Mouse (Mus musculus): ENCODE measurements around the gene Dctn1. TPM values are rescaled to one million over a fixed set of nuclear protein-coding genes. Genes with fewer than 3 reads are reported as not detected.

Dctn1 gene
- polyA plus RNA-seq, 1 experiment from 2014 or later, result 108 TPM

- Histone ChIP-seq H3K4me3 (peak overlapping the region; percentile 48), H3K27ac (peak overlapping the region; percentile 72), H3K9me3 (replicated peaks) (no peaks in the 10 kb centered on the region), H3K27me3 (ENCODE audit: low read depth, poor library complexity, severe bottlenecking) (no peaks in the 10 kb centered on the region), H3K36me3 (peaks cover 67% of the 10 kb centered on the region), H3K4me1 (peaks cover 27% of the 10 kb centered on the region)
- WGBS, result 10% methylated on average over 25 of the region's 25 CpGs
- peak; percentile 70 for DNase-seq (ENCODE audit: low spot score)
Measured at GRCm38 (mm10) chr6:83185895-83186861, 20.5 kb downstream of the Dctn1 start.

DNA sequence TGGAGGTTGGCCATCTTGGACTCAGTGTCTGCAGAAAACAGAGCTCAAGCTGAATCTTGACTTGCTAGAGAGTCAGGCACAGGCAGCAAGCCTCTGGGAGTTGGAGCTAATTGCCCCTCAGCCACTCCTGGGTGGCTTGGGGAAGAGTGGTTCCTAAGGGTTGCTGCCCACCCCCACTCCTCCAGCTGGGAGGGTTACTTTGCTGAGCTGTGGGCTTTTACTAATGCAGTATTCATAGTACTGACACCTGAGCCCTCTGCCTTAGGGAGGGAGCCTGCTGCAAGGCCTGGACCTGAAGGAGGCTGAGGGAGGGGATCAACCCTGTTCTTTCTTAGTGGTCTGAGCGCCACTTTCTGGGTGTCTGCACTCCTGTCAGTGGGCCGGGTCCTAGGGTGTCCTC lies 21.2 kb downstream of the Dctn1 start:
- H3K27ac ChIP-seq, result peak overlapping the region; percentile 72
- no peak for DNase-seq (ENCODE audit: low spot score)
- H3K4me1 ChIP-seq, result peaks cover 27% of the 10 kb centered on the region
- 71% methylated on average over 2 of the region's 2 CpGs for WGBS
- no peaks in the 10 kb centered on the region for H3K27me3 ChIP-seq (ENCODE audit: low read depth, poor library complexity, severe bottlenecking)
- no peaks in the 10 kb centered on the region for H3K9me3 ChIP-seq (replicated peaks)
- H3K4me3 ChIP-seq, result peak overlapping the region; percentile 48; the same call in 1 of the 2 replicates
- H3K36me3 ChIP-seq, result peaks cover 75% of the 10 kb centered on the region

DNA sequence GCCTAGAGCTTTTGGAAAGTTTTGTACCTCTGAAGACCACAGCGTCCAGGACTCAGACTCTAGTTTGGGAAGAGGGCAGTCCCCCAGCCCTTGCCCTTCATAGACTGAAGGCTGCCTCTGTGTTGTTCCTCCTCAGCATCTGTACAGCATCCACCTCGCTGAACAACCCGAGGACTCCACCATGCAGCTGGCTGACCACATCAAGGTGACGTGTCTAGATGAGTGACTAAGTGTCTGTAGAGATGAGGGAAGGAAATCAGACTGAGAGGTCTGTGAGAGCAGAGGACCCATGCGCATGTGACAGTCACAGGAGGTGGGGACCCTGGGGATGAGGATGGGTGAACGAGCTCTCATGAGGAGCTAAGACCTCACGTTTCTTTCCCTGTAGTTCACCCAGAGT lies 27.9 kb downstream of the Dctn1 start:
- Histone ChIP-seq H3K27me3 (ENCODE audit: low read depth, poor library complexity, severe bottlenecking) (no peaks in the 10 kb centered on the region), H3K27ac (no peak overlapping the region), H3K4me3 (no peak overlapping the region), H3K4me1 (peaks cover 7% of the 10 kb centered on the region; the same call in 1 of the 2 replicates), H3K36me3 (peaks cover 100% of the 10 kb centered on the region), H3K9me3 (replicated peaks) (no peaks in the 10 kb centered on the region)
- no peak for DNase-seq (ENCODE audit: low spot score)
- WGBS, result 90% methylated on average over 7 of the region's 7 CpGs

GRCm38 (mm10) chr6:83197345-83198004 lies 31.8 kb downstream of the Dctn1 start:
- H3K9me3 ChIP-seq (replicated peaks), result no peaks in the 10 kb centered on the region
- H3K36me3 ChIP-seq, result peaks cover 85% of the 10 kb centered on the region
- H3K27me3 ChIP-seq (ENCODE audit: low read depth, poor library complexity, severe bottlenecking), result no peaks in the 10 kb centered on the region
- H3K27ac ChIP-seq, result no peak overlapping the region
- H3K4me1 ChIP-seq, result peaks cover 7% of the 10 kb centered on the region; the same call in 1 of the 2 replicates
- no peak overlapping the region for H3K4me3 ChIP-seq
- WGBS, result 45% methylated on average over 15 of the region's 15 CpGs
- DNase-seq (ENCODE audit: low spot score), result no peak

GRCm38 (mm10) chr6:83203320-83203719 lies 37.6 kb downstream of the Dctn1 start:
- H3K27ac ChIP-seq, result no peak overlapping the region
- no peaks in the 10 kb centered on the region for H3K4me1 ChIP-seq

GRCm38 (mm10) chr6:83205851-83206250 lies 40.1 kb downstream of the Dctn1 start:
- no peak for DNase-seq (ENCODE audit: low spot score)
- 95% methylated on average over 3 of the region's 3 CpGs for WGBS
- H3K27ac ChIP-seq, result no peak overlapping the region
- peaks cover 3% of the 10 kb centered on the region for H3K36me3 ChIP-seq
- H3K27me3 ChIP-seq (ENCODE audit: low read depth, poor library complexity, severe bottlenecking), result no peaks in the 10 kb centered on the region
- no peaks in the 10 kb centered on the region for H3K9me3 ChIP-seq (replicated peaks)
- no peak overlapping the region for H3K4me3 ChIP-seq
- H3K4me1 ChIP-seq, result no peaks in the 10 kb centered on the region

More at GRCm38 (mm10) chr6:83203320-83203719, 37.6 kb downstream of the Dctn1 start:
- 84% methylated on average over 4 of the region's 4 CpGs for WGBS
- no peak for DNase-seq (ENCODE audit: low spot score)
- H3K36me3 ChIP-seq, result peaks cover 26% of the 10 kb centered on the region
- H3K9me3 ChIP-seq (replicated peaks), result no peaks in the 10 kb centered on the region
- H3K27me3 ChIP-seq (ENCODE audit: low read depth, poor library complexity, severe bottlenecking), result no peaks in the 10 kb centered on the region
- no peak overlapping the region for H3K4me3 ChIP-seq

DNA sequence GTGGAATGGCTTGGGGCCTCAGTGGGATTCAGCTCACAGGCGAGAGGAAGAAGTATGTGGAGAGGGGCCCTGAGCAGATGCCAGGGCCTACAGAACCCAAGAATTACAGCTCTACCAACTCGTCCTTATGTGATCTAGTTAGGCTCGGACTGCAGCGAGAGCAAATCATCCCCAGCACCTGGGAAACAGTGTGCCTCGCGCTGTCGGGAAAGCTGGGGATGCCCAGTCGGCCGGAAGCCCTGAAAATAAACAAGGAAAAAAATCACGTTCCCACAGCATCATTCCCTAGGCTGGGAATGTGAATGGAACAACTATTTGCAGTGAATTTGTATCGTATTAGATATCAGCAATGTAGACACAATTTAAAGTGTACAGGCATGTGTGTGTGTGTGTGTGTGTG lies 40.6 kb downstream of the Dctn1 start:
- H3K27ac ChIP-seq, result no peak overlapping the region
- no peak for DNase-seq (ENCODE audit: low spot score)
- no peaks in the 10 kb centered on the region for H3K36me3 ChIP-seq
- WGBS, result 79% methylated on average over 11 of the region's 11 CpGs
- H3K27me3 ChIP-seq (ENCODE audit: low read depth, poor library complexity, severe bottlenecking), result no peaks in the 10 kb centered on the region
- H3K9me3 ChIP-seq (replicated peaks), result no peaks in the 10 kb centered on the region
- peaks cover under 1% of the 10 kb centered on the region; the same call in 1 of the 2 replicates for H3K4me1 ChIP-seq
- no peak overlapping the region for H3K4me3 ChIP-seq

DNA sequence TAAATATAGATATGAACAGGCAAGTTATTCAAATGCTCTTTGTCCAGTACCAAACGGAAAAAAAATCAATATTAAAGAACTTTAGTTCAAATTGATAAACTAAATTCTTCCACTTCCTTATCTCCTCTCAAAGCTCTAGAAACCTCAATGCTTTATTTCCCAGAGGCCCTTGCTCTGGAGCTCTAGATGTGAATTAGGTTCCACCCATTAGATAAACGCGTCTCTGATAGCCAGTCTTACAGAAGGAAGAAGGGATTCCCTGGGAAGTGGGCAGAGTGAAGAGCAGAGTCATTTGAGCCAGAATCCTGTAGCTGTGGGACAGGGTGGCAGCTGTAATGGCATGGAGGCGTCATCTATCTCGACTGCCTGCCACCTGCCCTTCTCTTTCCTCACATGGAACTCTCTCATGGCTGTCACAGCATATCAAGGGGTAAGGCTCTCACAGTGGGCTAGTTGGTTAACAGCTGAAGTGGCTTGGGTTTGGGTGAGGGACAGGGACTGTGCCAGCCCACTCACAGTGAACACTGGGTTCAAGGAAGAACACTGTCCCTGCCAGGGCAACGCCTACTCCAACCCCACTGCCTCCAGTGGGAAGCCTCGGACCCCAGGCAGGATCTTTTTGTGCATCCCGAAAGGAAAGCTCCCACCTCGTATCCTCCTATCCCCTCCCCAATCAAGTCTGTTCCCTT lies 41.8 kb downstream of the Dctn1 start:
- Histone ChIP-seq H3K27ac (no peak overlapping the region), H3K36me3 (no peaks in the 10 kb centered on the region), H3K4me3 (no peak overlapping the region), H3K4me1 (peaks cover 4% of the 10 kb centered on the region; the same call in 1 of the 2 replicates), H3K27me3 (ENCODE audit: low read depth, poor library complexity, severe bottlenecking) (no peaks in the 10 kb centered on the region), H3K9me3 (replicated peaks) (no peaks in the 10 kb centered on the region)
- no peak for DNase-seq (ENCODE audit: low spot score)
- WGBS, result 76% methylated on average over 9 of the region's 9 CpGs

GRCm38 (mm10) chr6:83208050-83208400 lies 42.3 kb downstream of the Dctn1 start:
- Histone ChIP-seq H3K27me3 (ENCODE audit: low read depth, poor library complexity, severe bottlenecking) (no peaks in the 10 kb centered on the region), H3K4me1 (peaks cover 4% of the 10 kb centered on the region; the same call in 1 of the 2 replicates), H3K27ac (no peak overlapping the region), H3K36me3 (no peaks in the 10 kb centered on the region), H3K9me3 (replicated peaks) (no peaks in the 10 kb centered on the region), H3K4me3 (no peak overlapping the region)
- DNase-seq (ENCODE audit: low spot score), result no peak
- 81% methylated on average over 2 of the region's 2 CpGs for WGBS

DNA sequence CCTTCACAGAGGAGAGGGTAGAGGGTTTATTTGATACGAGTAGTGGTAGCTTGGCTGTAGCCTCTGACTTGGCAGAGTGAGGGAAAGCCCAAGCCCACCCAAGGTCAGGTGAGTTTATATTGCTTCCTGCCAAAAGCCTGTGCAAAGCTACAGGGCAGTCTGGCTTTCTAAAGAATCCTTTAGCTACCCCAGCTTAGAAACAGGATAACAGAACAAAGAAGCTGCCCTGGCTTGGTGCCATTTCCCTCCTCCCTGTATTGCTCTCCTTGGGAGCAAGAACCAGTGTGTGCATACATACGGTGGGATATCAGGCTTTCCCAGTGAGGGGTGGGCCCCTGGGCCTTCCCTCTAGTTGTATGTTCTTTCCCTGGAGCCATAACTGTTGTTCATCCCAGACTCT lies 44.8 kb downstream of the Dctn1 start:
- no peaks in the 10 kb centered on the region for H3K36me3 ChIP-seq
- 83% methylated on average over 2 of the region's 2 CpGs for WGBS
- peaks cover 10% of the 10 kb centered on the region for H3K4me1 ChIP-seq
- no peaks in the 10 kb centered on the region for H3K27me3 ChIP-seq (ENCODE audit: low read depth, poor library complexity, severe bottlenecking)
- H3K9me3 ChIP-seq (replicated peaks), result no peaks in the 10 kb centered on the region
- no peak for DNase-seq (ENCODE audit: low spot score)
- H3K27ac ChIP-seq, result no peak overlapping the region
- no peak overlapping the region for H3K4me3 ChIP-seq

- Histone ChIP-seq H3K4me3 (no peak overlapping the region), H3K9me3 (replicated peaks) (no peaks in the 10 kb centered on the region), H3K36me3 (no peaks in the 10 kb centered on the region), H3K27me3 (ENCODE audit: low read depth, poor library complexity, severe bottlenecking) (no peaks in the 10 kb centered on the region), H3K27ac (no peak overlapping the region), H3K4me1 (peaks cover 13% of the 10 kb centered on the region)
- no peak for DNase-seq (ENCODE audit: low spot score)
- whole genome bisulfite sequencing, result 31% methylated on average over 5 of the region's 5 CpGs
Measured at GRCm38 (mm10) chr6:83211526-83211925, 45.8 kb downstream of the Dctn1 start.

DNA sequence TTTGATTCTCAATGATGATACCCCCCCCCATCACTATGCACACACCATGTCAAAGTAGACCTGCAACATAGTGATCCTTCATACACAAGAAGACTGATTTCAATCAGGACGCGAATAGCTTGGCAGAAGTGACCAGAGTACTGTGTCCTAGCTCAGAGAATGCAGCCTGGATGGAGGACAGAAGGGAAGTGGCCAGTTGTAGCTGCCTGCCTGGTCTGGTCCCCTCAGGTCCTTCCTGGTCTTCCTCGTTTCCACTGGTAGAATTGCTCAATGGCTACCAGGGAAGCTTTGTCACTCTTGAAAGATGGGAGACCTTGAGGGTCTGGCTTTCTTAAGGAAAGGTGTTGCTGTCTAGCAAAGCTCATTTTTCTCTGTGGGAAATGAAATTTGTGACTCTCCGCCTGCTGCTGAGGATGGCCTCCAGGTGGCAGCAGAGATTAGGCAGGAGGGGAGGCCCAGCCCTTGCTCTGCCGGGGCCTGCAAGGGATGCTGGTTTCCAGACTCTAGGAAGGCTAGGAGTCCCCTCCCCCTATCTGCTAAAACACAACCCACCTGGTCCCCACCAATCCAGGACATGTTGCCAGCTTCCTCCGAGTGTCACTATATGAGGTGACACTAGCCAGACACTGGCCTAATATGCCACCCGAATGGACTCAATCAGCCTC lies 49.4 kb downstream of the Dctn1 start:
- Histone ChIP-seq H3K4me3 (no peak overlapping the region), H3K36me3 (no peaks in the 10 kb centered on the region), H3K4me1 (peaks cover 13% of the 10 kb centered on the region), H3K27me3 (ENCODE audit: low read depth, poor library complexity, severe bottlenecking) (no peaks in the 10 kb centered on the region), H3K27ac (no peak overlapping the region), H3K9me3 (replicated peaks) (no peaks in the 10 kb centered on the region)
- 17% methylated on average over 7 of the region's 7 CpGs for WGBS
- DNase-seq (ENCODE audit: low spot score), result peak; percentile 83

All from limb, embryonic 10.5 days (tissue).